Mouse (Mus musculus) stomach, embryonic 15.5 days (tissue): Measurements from ENCODE around the gene Myoc. TPM values are rescaled to one million over a fixed set of nuclear protein-coding genes. Genes with fewer than 3 reads are reported as not detected.

Experiments
- ATAC-seq: fragments of 200-750 bp; cut with Nextera tagmentation; 2 replicates; pipeline ENCODE4 v1.8.0; 2017; ENCODE audit warnings: low read depth, moderate number of reproducible peaks, moderate TSS enrichment; ENCODE audit not compliant: insufficient read depth, low FRiP score
- H3K27ac ChIP-seq: fragments of 300-500 bp; sonication (generic); 2 replicates; pipeline ENCODE4 v1.5.1; 2015; ENCODE audit warnings: mild to moderate bottlenecking, inconsistent platforms
- H3K27me3 ChIP-seq: fragments of 300-500 bp; sonication (generic); replicated peaks from 2 replicates; pipeline ENCODE4 v1.6.1; 2015; ENCODE audit warnings: inconsistent platforms
- H3K36me3 ChIP-seq: fragments of 300-500 bp; sonication (generic); 2 replicates; pipeline ENCODE4 v1.6.1; 2015; ENCODE audit warnings: inconsistent platforms
- H3K4me1 ChIP-seq: fragments of 300-500 bp; sonication (generic); 2 replicates; pipeline ENCODE4 v1.6.1; 2015; ENCODE audit warnings: inconsistent platforms
- H3K4me2 ChIP-seq: fragments of 300-500 bp; sonication (generic); 2 replicates; pipeline ENCODE4 v1.6.1; 2015; ENCODE audit warnings: mild to moderate bottlenecking, inconsistent platforms
- H3K4me3 ChIP-seq: fragments of 300-500 bp; sonication (generic); replicated peaks from 2 replicates; pipeline ENCODE4 v1.5.1; 2015; ENCODE audit warnings: inconsistent platforms
- H3K9ac ChIP-seq: fragments of 300-500 bp; sonication (generic); 2 replicates; pipeline ENCODE4 v1.6.1; 2015; ENCODE audit warnings: inconsistent platforms
- H3K9me3 ChIP-seq: fragments of 300-500 bp; sonication (generic); 2 replicates; pipeline ENCODE4 v1.6.1; 2016; ENCODE audit warnings: inconsistent platforms
- WGBS: fragments of 180-500 bp; shearing (Covaris S2); methylation state at CpG from one replicate; pipeline ENCODE4 v1.1.7; 2015; 5-methylcytosine and 5-hydroxymethylcytosine counted together
- microRNA-seq: library from miRNA; unstranded; fragments of <30 nt; microRNA quantifications from one replicate; pipeline ENCODE4, GENCODE M21; 2016
- polyA plus RNA-seq: library from polyadenylated mRNA; unstranded; fragments of >200 nt; fragmentation: Nextera tagmentation; extraction: Ambion mirVana; gene quantifications from 2 replicates; pipeline ENCODE4 v1.2.1, GENCODE M21; 2015

Gene Myoc
- polyA plus RNA-seq, 1 experiment from 2014 or later: 0.06 TPM

- Histone ChIP-seq H3K27ac (no peak overlapping the region), H3K4me3 (no peak overlapping the region), H3K27me3 (no peaks in the 10 kb centered on the region), H3K9ac (no peak overlapping the region), H3K4me2 (no peak overlapping the region), H3K4me1 (no peaks in the 10 kb centered on the region), H3K36me3 (no peaks in the 10 kb centered on the region), H3K9me3 (no peaks in the 10 kb centered on the region)
- 78% methylated on average over 11 of the region's 11 CpGs for WGBS
- ATAC-seq: no peak
Observed at GRCm38 (mm10) chr1:162660276-162660860, 21.4 kb downstream of the Myoc start.

- Histone ChIP-seq H3K27me3 (no peaks in the 10 kb centered on the region), H3K4me3 (no peak overlapping the region), H3K27ac (no peak overlapping the region), H3K4me2 (no peak overlapping the region; the same call in 1 of the 2 replicates), H3K36me3 (no peaks in the 10 kb centered on the region), H3K9me3 (no peaks in the 10 kb centered on the region), H3K4me1 (no peaks in the 10 kb centered on the region), H3K9ac (no peak overlapping the region)
- peak; percentile 91 for ATAC-seq
- WGBS: 10% methylated on average over 10 of the region's 10 CpGs
Observed at GRCm38 (mm10) chr1:162664826-162665475, 26.0 kb downstream of the Myoc start.

- 3% methylated on average over 11 of the region's 11 CpGs for WGBS
- Histone ChIP-seq H3K27ac (0 out of 2 replicates have a peak overlapping the region, but pooled peaks have one; percentile 9), H3K4me3 (peak overlapping the region; percentile 35), H3K27me3 (no peaks in the 10 kb centered on the region), H3K4me1 (no peaks in the 10 kb centered on the region), H3K9me3 (no peaks in the 10 kb centered on the region), H3K9ac (no peak overlapping the region), H3K4me2 (peak overlapping the region; percentile 63), H3K36me3 (no peaks in the 10 kb centered on the region)
- ATAC-seq: peak; percentile 78
Observed at GRCm38 (mm10) chr1:162665486-162666174, 26.7 kb downstream of the Myoc start.

- no peak overlapping the region for H3K4me2 ChIP-seq
- H3K27me3 ChIP-seq: no peaks in the 10 kb centered on the region
- no peak overlapping the region for H3K9ac ChIP-seq
- no peak overlapping the region for H3K27ac ChIP-seq
- no peak overlapping the region for H3K4me3 ChIP-seq
- no peaks in the 10 kb centered on the region for H3K9me3 ChIP-seq
- no peak for ATAC-seq
- 90% methylated on average over 2 of the region's 2 CpGs for WGBS
- no peaks in the 10 kb centered on the region for H3K4me1 ChIP-seq
- peaks cover 42% of the 10 kb centered on the region for H3K36me3 ChIP-seq
Observed at GRCm38 (mm10) chr1:162693721-162694120, 54.8 kb downstream of the Myoc start.

- WGBS: 94% methylated on average over 6 of the region's 6 CpGs
- no peaks in the 10 kb centered on the region for H3K9me3 ChIP-seq
- peaks cover 36% of the 10 kb centered on the region for H3K36me3 ChIP-seq
- no peak overlapping the region for H3K9ac ChIP-seq
- no peak overlapping the region for H3K4me3 ChIP-seq
- no peak overlapping the region for H3K4me2 ChIP-seq
- no peaks in the 10 kb centered on the region for H3K27me3 ChIP-seq
- H3K4me1 ChIP-seq: no peaks in the 10 kb centered on the region
- ATAC-seq: no peak
- H3K27ac ChIP-seq: no peak overlapping the region
Observed at GRCm38 (mm10) chr1:162697866-162698265, 58.9 kb downstream of the Myoc start.

Small RNA genes lying within 50 kb of the gene (microRNA-seq; reads per million reads assigned to microRNA genes)
- not detected for gene Gm27616

Other genes with a start within 250 kb of the Myoc start
- gene Dnm3, start 161.1 kb upstream of the Myoc start, polyA plus RNA-seq: 6.0 and 6.3 TPM in 2 replicates
- gene Mettl13, start 90.6 kb upstream of the Myoc start, polyA plus RNA-seq: 20.3 and 21.0 TPM in 2 replicates
- gene Vamp4, start 68.6 kb upstream of the Myoc start, polyA plus RNA-seq: 53.1 and 53.7 TPM in 2 replicates
- not detected in 2 replicates for gene Myocos, start 19.1 kb downstream of the Myoc start, polyA plus RNA-seq
- 125 and 144 TPM in 2 replicates for gene Prrc2c, start 101.4 kb downstream of the Myoc start, polyA plus RNA-seq
- 1.3 and 2.8 TPM in 2 replicates for gene Fmo4, start 174.8 kb downstream of the Myoc start, polyA plus RNA-seq
- gene Fmo1, start 227.5 kb downstream of the Myoc start, polyA plus RNA-seq: 13.6 and 16.4 TPM in 2 replicates